9 mouse cellular contexts compared by ENCODE assay signal in the genomic region with DNA sequence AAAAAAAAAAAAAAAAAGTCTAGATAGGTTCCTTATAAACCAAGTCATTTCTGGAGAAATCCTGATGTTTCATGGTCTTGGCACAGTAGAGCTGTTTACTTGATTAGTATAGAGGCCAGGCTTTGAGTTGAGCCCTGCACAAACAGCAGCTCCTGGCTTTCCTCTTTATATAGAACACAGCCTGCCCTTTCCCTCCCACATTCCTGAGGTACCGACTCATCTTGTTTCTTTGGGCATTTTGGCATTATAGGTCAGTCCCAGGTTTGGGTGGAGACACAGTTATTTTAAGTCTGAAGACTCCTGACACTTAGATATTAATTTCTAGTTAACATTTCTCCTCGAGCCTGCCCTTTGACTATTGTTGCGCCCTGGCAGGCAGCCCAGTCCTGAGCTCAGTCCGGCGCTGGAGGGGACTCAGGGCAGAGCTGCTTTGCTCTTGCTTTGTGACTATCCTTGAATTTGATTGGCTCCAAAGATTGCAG.
DNase-seq lines count a peak whose midpoint lies in the region; ATAC-seq and TF ChIP-seq lines count a peak whose summit lies in the region.
"Had no signal": no experiment of that assay in that cellular context is flagged by ENCODE, and none has a peak within 500 bp of the region (broad histone marks: within the 10 kb centered on the region; RNA-seq: fewer than 3 reads in every experiment).

No protein-coding gene starts in this region.

- peaks cover 51% of the 10 kb centered on the region for H3K36me3 ChIP-seq in liver, postnatal 0 days (replicated peaks; ENCODE audit: insufficient read depth, low read length)
- peaks cover 85% of the 10 kb centered on the region for H3K36me3 ChIP-seq in liver, embryonic 12.5 days
- H3K36me3 ChIP-seq in embryonic facial prominence, embryonic 15.5 days: peaks cover 53% of the 10 kb centered on the region
- H3K36me3 ChIP-seq in kidney, adult 2 months (ENCODE audit: control insufficient read depth, insufficient read depth, low read length): peaks cover 7% of the 10 kb centered on the region
- H3K36me3 ChIP-seq in stomach, embryonic 14.5 days (ENCODE audit: control insufficient read depth, insufficient read depth, low read length): peaks cover 30% of the 10 kb centered on the region

- 53% methylated on average over 5 of the region's 5 CpGs for WGBS in liver, postnatal 0 days (ENCODE audit: insufficient replicate concordance)
- 73% methylated on average over 5 of the region's 5 CpGs for WGBS in liver, embryonic 12.5 days (ENCODE audit: insufficient replicate concordance)
- 50% methylated on average over 5 of the region's 5 CpGs for WGBS in embryonic facial prominence, embryonic 15.5 days
- 12% methylated on average over 5 of the region's 5 CpGs for WGBS in kidney, adult 2 months
- WGBS in stomach, embryonic 14.5 days: 28% methylated on average over 5 of the region's 5 CpGs

- peaks cover 7% of the 10 kb centered on the region; the same call in 1 of the 2 replicates for H3K4me1 ChIP-seq in liver, postnatal 0 days (ENCODE audit: insufficient read depth)
- peaks cover 18% of the 10 kb centered on the region for H3K4me1 ChIP-seq in liver, embryonic 12.5 days
- H3K4me1 ChIP-seq in embryonic facial prominence, embryonic 15.5 days: no peaks in the 10 kb centered on the region
- peaks cover 5% of the 10 kb centered on the region for H3K4me1 ChIP-seq in kidney, adult 2 months (ENCODE audit: control insufficient read depth, insufficient read depth, low read length)
- H3K4me1 ChIP-seq in stomach, embryonic 14.5 days (ENCODE audit: control insufficient read depth, insufficient read depth, low read length): 0 out of 2 replicates have a peak, but pooled peaks cover 6% of the 10 kb centered on the region

- no peaks in the 10 kb centered on the region for H3K27me3 ChIP-seq in liver, postnatal 0 days (ENCODE audit: insufficient read depth, low read length)
- H3K27me3 ChIP-seq in liver, embryonic 12.5 days (replicated peaks): no peaks in the 10 kb centered on the region
- no peaks in the 10 kb centered on the region for H3K27me3 ChIP-seq in embryonic facial prominence, embryonic 15.5 days
- H3K27me3 ChIP-seq in kidney, adult 2 months (replicated peaks; ENCODE audit: control insufficient read depth, insufficient read depth, low read length): no peaks in the 10 kb centered on the region
- no peaks in the 10 kb centered on the region for H3K27me3 ChIP-seq in stomach, embryonic 14.5 days (ENCODE audit: control insufficient read depth, insufficient read depth, low read length)

- no peak overlapping the region for H3K9ac ChIP-seq in liver, postnatal 0 days (replicated peaks)
- H3K9ac ChIP-seq in liver, embryonic 12.5 days: no peak overlapping the region
- no peak overlapping the region for H3K9ac ChIP-seq in embryonic facial prominence, embryonic 15.5 days
- no peak overlapping the region for H3K9ac ChIP-seq in stomach, embryonic 14.5 days (replicated peaks; ENCODE audit: low read depth, low read length)

- H3K9me3 ChIP-seq in liver, postnatal 0 days (ENCODE audit: low read length): no peaks in the 10 kb centered on the region
- no peaks in the 10 kb centered on the region for H3K9me3 ChIP-seq in liver, embryonic 12.5 days (replicated peaks)
- no peaks in the 10 kb centered on the region for H3K9me3 ChIP-seq in embryonic facial prominence, embryonic 15.5 days (replicated peaks)
- H3K9me3 ChIP-seq in stomach, embryonic 14.5 days (ENCODE audit: control insufficient read depth, low read depth, low read length): no peaks in the 10 kb centered on the region
- H3K9me3 ChIP-seq: megakaryocyte, embryonic 14.5 days had no signal

- TF ChIP-seq CTCF in liver, postnatal 0 days (IDR thresholded peaks at IDR 0.05; ENCODE audit: low read depth): no peak
- no peak for TF ChIP-seq CTCF in kidney, adult 2 months (conservative IDR thresholded peaks at IDR 0.05; ENCODE audit: insufficient read depth, insufficient read length, low read depth, low read length)

- no peak overlapping the region for H3K4me2 ChIP-seq in liver, postnatal 0 days (ENCODE audit: low read depth, low read length)
- no peak overlapping the region for H3K4me2 ChIP-seq in liver, embryonic 12.5 days
- no peak overlapping the region for H3K4me2 ChIP-seq in embryonic facial prominence, embryonic 15.5 days (replicated peaks)
- no peak overlapping the region for H3K4me2 ChIP-seq in stomach, embryonic 14.5 days (replicated peaks; ENCODE audit: low read depth, low read length)

- TF ChIP-seq EP300 in liver, postnatal 0 days (IDR thresholded peaks at IDR 0.05; ENCODE audit: low read depth): no peak

- peak; percentile 40 for DNase-seq in liver, postnatal 0 days
- peak; percentile 87 for DNase-seq in kidney, adult 2 months
- DNase-seq in frontal cortex, postnatal 14 days (ENCODE audit: low spot score in 2 of 2): no peak
- no peak for DNase-seq in urinary bladder, adult 2 months (ENCODE audit: low spot score)
- DNase-seq in spleen, postnatal 36 days (ENCODE audit: low spot score in 2 of 2): no peak

- no peak overlapping the region for H3K4me3 ChIP-seq in liver, postnatal 0 days (ENCODE audit: low read depth, low read length)
- H3K4me3 ChIP-seq in liver, embryonic 12.5 days: no peak overlapping the region
- H3K4me3 ChIP-seq in embryonic facial prominence, embryonic 15.5 days (replicated peaks): no peak overlapping the region
- no peak overlapping the region for H3K4me3 ChIP-seq in kidney, adult 2 months (ENCODE audit: insufficient read depth, low read depth, low read length)
- no peak overlapping the region for H3K4me3 ChIP-seq in stomach, embryonic 14.5 days (ENCODE audit: low read depth, low read length)
- H3K4me3 ChIP-seq: megakaryocyte, embryonic 14.5 days had no signal

- no peak for TF ChIP-seq POLR2A in kidney, adult 2 months (IDR thresholded peaks at IDR 0.05; ENCODE audit: low read depth, low read length)

- peak; percentile 66 for ATAC-seq in liver, postnatal 0 days
- ATAC-seq in liver, embryonic 12.5 days: no peak
- ATAC-seq in embryonic facial prominence, embryonic 15.5 days (ENCODE audit: insufficient number of reproducible peaks, low FRiP score, low TSS enrichment, low read depth): peak; percentile 60; the same call in 1 of the 2 replicates
- peak; percentile 50; the same call in 1 of the 2 replicates for ATAC-seq in stomach, embryonic 14.5 days (ENCODE audit: insufficient number of reproducible peaks, insufficient read depth, low FRiP score, low read depth)

- no peak overlapping the region for H3K27ac ChIP-seq in liver, postnatal 0 days (ENCODE audit: low read depth)
- H3K27ac ChIP-seq in liver, embryonic 12.5 days: no peak overlapping the region
- no peak overlapping the region for H3K27ac ChIP-seq in embryonic facial prominence, embryonic 15.5 days (replicated peaks)
- H3K27ac ChIP-seq in kidney, adult 2 months (ENCODE audit: insufficient read depth, low read depth, low read length): no peak overlapping the region
- no peak overlapping the region for H3K27ac ChIP-seq in stomach, embryonic 14.5 days (ENCODE audit: low read length)

Comparison
In these comparisons a context has a peak if more than half of its experiments do, and no peak if none do; other contexts are left out.
1. DNase-seq: peak in liver, postnatal 0 days (single experiment) and kidney, adult 2 months (single experiment); none in frontal cortex, postnatal 14 days (0 of 2), urinary bladder, adult 2 months (single experiment) and spleen, postnatal 36 days (0 of 2).